Mouse (Mus musculus): ENCODE measurements around the gene Limch1.

The Limch1 gene

GRCm38 (mm10) chr5:67099393-67100271, 354.0 kb downstream of the Limch1 start:
- DNase-seq (ENCODE audit: low read depth, low spot score), result no peak

- no peak for DNase-seq (ENCODE audit: low read depth, low spot score)
Observed at GRCm38 (mm10) chr5:67100564-67101394, 355.2 kb downstream of the Limch1 start.

DNA sequence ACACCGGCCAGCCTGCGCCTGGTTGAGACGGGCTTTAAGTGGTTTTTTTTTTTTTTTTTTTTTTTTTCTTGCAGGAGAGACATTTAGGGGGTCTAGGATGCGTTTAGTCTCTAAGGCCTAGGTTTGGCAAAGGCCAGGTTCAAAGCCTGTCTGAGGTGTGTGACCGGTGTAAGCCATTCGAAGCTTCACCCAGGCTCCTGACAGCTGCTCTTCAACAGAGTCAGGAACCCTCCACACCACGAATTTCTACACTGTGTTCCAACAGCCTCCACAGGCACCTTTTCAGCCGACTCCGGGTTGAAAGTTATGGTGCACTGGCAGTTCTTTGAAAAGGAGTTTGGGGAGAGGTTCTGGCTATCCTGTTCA, 355.8 kb downstream of the Limch1 start:
- DNase-seq (ENCODE audit: low read depth, low spot score), result no peak

DNA sequence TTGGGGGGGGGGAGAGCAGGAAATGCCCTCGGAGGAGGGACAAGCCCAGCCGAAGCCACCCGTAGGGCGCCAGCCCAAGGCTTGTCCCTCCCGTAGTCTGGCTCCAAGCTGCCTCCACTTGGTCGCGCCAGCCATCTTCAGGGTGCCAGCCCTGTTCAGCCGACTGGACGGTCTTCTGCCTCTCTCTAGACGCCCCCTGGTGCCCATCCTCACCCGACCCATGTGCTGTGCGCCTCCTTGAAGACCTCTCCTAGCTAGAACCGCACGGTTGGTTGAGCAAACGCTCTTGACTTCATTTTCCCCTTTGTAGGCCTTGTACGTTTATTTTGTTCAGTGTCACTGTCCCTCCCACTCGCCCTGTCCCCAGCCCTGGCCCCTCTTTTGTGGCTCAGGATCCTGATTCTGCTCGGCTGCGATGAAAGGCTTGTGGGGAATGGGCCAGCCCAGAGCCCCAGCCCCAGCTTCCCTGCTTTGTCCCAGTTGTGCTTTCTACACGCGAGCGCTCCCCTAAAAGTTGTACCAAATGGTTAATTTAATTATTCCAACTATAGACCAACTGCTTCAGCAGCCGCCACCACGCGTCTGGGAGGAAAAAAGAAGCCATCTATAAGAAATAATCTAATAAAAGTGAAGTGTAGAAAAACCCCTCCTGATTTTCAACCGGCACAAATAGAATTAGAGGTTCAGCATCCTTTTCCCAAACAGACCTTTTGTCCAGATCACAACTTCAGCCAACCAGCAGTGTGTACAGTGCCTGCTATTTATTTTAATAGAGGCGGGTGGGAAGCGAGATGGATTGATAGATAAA, 356.4 kb downstream of the Limch1 start:
- no peak for DNase-seq (ENCODE audit: low read depth, low spot score)

GRCm38 (mm10) chr5:67103016-67103415, 357.4 kb downstream of the Limch1 start:
- DNase-seq (ENCODE audit: low read depth, low spot score), result no peak

- DNase-seq (ENCODE audit: low read depth, low spot score), result no peak
Observed at GRCm38 (mm10) chr5:67106261-67106660, 360.6 kb downstream of the Limch1 start.
